Mouse (Mus musculus) kidney, embryonic 15.5 days (tissue): ENCODE data around the gene Pold1. TPM values are rescaled to one million over a fixed set of nuclear protein-coding genes. Genes with fewer than 3 reads are reported as not detected.

Experiments
- ATAC-seq: fragments of 200-750 bp; cut with Nextera tagmentation; replicated peaks from 2 replicates; pipeline ENCODE4 v1.8.0; 2017; ENCODE audit warnings: moderate TSS enrichment; ENCODE audit not compliant: low FRiP score
- H3K27ac ChIP-seq: fragments of 300-500 bp; sonication (generic); 2 replicates; pipeline ENCODE4 v1.5.1; 2015; ENCODE audit warnings: mild to moderate bottlenecking, inconsistent platforms
- H3K27me3 ChIP-seq: fragments of 300-500 bp; sonication (generic); 2 replicates; pipeline ENCODE4 v1.6.1; 2015; ENCODE audit warnings: inconsistent platforms
- H3K36me3 ChIP-seq: fragments of 300-500 bp; sonication (generic); 2 replicates; pipeline ENCODE4 v1.6.1; 2015; ENCODE audit warnings: inconsistent platforms
- H3K4me1 ChIP-seq: fragments of 300-500 bp; sonication (generic); 2 replicates; pipeline ENCODE4 v1.6.1; 2015; ENCODE audit warnings: inconsistent platforms
- H3K4me2 ChIP-seq: fragments of 300-500 bp; sonication (generic); 2 replicates; pipeline ENCODE4 v1.6.1; 2015; ENCODE audit warnings: moderate library complexity, mild to moderate bottlenecking, inconsistent platforms
- H3K4me3 ChIP-seq: fragments of 300-500 bp; sonication (generic); replicated peaks from 2 replicates; pipeline ENCODE4 v1.5.1; 2015; ENCODE audit warnings: mild to moderate bottlenecking, inconsistent platforms
- H3K9ac ChIP-seq: fragments of 300-500 bp; sonication (generic); 2 replicates; pipeline ENCODE4 v1.6.1; 2015; ENCODE audit warnings: mild to moderate bottlenecking, inconsistent platforms
- H3K9me3 ChIP-seq: fragments of 300-500 bp; sonication (generic); replicated peaks from 2 replicates; pipeline ENCODE4 v1.6.1; 2016; ENCODE audit warnings: inconsistent platforms
- WGBS: fragments of 180-500 bp; shearing (Covaris S2); methylation state at CpG from one replicate; pipeline ENCODE4 v1.1.7; 2015; ENCODE audit warnings: mixed read lengths; 5-methylcytosine and 5-hydroxymethylcytosine counted together
- microRNA-seq: library from miRNA; unstranded; fragments of <30 nt; microRNA quantifications from one replicate; pipeline ENCODE4, GENCODE M21; 2016
- polyA plus RNA-seq: library from polyadenylated mRNA; unstranded; fragments of >200 nt; fragmentation: Nextera tagmentation; extraction: Ambion mirVana; gene quantifications from 2 replicates; pipeline ENCODE4 v1.2.1, GENCODE M21; 2015

Gene Pold1
- polyA plus RNA-seq, 1 experiment from 2014 or later: 101 TPM

DNA sequence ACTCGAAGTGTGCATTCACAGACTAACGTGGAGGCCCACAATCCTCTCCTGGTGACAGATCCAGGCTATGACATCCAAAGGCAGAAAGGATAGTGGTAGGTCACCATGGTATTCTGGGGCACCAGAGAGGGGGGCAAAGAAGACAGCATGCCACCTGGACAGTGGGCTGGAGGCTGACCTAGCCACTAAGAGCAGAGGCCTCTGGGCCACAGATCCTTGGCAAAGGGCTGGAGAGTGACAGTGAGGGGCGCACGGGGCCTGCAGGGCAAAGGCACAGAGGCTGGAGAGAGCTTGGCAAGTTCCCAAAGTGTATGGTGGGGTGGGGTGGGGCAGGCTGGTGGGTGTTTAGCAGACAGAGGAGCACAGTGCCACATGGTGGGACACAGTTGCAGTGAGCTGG, 58.4 kb downstream of the Pold1 start:
- Histone ChIP-seq H3K4me3 (no peak overlapping the region), H3K9ac (no peak overlapping the region), H3K4me2 (no peak overlapping the region), H3K27me3 (no peaks in the 10 kb centered on the region), H3K36me3 (peaks cover 55% of the 10 kb centered on the region), H3K27ac (no peak overlapping the region), H3K9me3 (no peaks in the 10 kb centered on the region), H3K4me1 (peaks cover 7% of the 10 kb centered on the region)
- WGBS: 89% methylated on average over 4 of the region's 4 CpGs
- no peak for ATAC-seq

DNA sequence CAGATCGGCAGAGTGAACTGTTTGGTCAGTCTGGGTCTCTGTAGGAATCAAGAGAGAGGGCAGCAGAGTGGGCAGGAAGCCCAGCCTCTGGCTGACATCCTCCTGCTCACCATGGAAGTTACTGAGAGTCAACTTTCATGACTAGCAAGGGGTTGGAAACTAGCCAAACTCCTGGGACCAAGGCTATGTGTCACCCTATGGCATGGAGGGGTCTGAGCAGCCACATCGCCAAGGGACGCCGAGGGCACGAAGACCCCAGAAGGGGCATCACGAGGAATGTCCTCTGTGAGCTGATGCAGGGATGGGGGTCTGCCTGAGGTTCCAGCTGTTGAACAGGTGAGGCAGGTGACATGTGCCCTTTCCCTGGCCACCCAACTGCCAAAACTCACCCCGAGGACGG, 60.1 kb downstream of the Pold1 start:
- Histone ChIP-seq H3K36me3 (peaks cover 45% of the 10 kb centered on the region), H3K4me1 (no peaks in the 10 kb centered on the region), H3K27me3 (no peaks in the 10 kb centered on the region), H3K4me3 (no peak overlapping the region), H3K9ac (no peak overlapping the region), H3K9me3 (no peaks in the 10 kb centered on the region), H3K4me2 (no peak overlapping the region), H3K27ac (no peak overlapping the region)
- 92% methylated on average over 8 of the region's 8 CpGs for WGBS
- no peak for ATAC-seq

- H3K27me3 ChIP-seq: no peaks in the 10 kb centered on the region; the same call in 1 of the 2 replicates
- H3K9me3 ChIP-seq: no peaks in the 10 kb centered on the region
- no peak overlapping the region for H3K4me3 ChIP-seq
- ATAC-seq: no peak
- peaks cover 43% of the 10 kb centered on the region for H3K36me3 ChIP-seq
- 90% methylated on average over 7 of the region's 7 CpGs for WGBS
- H3K9ac ChIP-seq: no peak overlapping the region
- H3K4me1 ChIP-seq: no peaks in the 10 kb centered on the region
- no peak overlapping the region for H3K27ac ChIP-seq
- H3K4me2 ChIP-seq: no peak overlapping the region
Observed at GRCm38 (mm10) chr7:44487936-44488335, 60.7 kb downstream of the Pold1 start.

- no peak overlapping the region for H3K9ac ChIP-seq
- no peaks in the 10 kb centered on the region for H3K4me1 ChIP-seq
- no peaks in the 10 kb centered on the region for H3K9me3 ChIP-seq
- H3K4me3 ChIP-seq: no peak overlapping the region
- H3K36me3 ChIP-seq: peaks cover 34% of the 10 kb centered on the region
- H3K27me3 ChIP-seq: peaks cover 7% of the 10 kb centered on the region
- no peak for ATAC-seq
- H3K27ac ChIP-seq: no peak overlapping the region
- WGBS: 60% methylated on average over 13 of the region's 13 CpGs
- no peak overlapping the region for H3K4me2 ChIP-seq
Observed at GRCm38 (mm10) chr7:44486927-44487575, 61.6 kb downstream of the Pold1 start.

- Histone ChIP-seq H3K4me1 (no peaks in the 10 kb centered on the region), H3K36me3 (peaks cover 20% of the 10 kb centered on the region), H3K27ac (no peak overlapping the region), H3K9me3 (no peaks in the 10 kb centered on the region), H3K4me3 (no peak overlapping the region), H3K4me2 (no peak overlapping the region), H3K27me3 (peaks cover 18% of the 10 kb centered on the region), H3K9ac (no peak overlapping the region)
- 73% methylated on average over 7 of the region's 7 CpGs for WGBS
- ATAC-seq: 0 out of 2 replicates have a peak, but pooled peaks have one; percentile 16
Observed at GRCm38 (mm10) chr7:44485572-44486195, 63.0 kb downstream of the Pold1 start.

DNA sequence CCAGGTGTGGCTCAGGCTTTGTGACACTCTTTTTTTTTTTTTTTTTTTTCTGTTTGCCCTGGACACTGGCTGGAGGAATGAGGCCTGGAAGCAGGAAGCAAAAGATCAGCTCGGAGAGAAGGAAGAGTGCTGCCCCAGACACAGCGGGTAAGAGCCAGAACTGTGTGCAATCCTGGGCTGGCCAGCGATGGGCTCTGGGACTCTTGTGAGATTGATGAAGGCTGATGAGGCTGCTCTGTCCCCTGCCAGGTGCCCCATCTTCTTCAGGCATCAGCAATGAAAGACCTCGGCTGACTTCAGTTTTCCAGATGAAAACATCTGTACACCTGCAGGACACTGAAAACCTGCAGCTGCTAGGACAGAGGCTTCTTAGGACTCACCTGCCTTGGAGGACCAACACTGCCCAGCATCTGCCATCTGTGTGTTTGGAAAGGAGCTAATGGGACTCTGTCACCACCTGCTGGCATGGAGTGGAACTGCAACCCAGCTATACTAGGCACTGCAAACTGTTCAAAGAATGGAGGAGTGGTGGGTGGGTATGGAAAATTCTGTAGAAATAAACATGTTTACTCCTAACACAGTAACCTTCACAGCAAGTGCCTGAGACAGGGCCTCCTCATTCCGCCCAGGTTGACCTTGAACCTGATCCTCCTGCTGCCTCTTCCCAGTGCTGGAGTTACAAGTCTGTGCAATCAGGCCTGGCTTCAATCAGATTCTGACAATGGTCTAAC, 63.6 kb downstream of the Pold1 start:
- Histone ChIP-seq H3K4me2 (no peak overlapping the region), H3K27ac (no peak overlapping the region), H3K36me3 (peaks cover 13% of the 10 kb centered on the region), H3K4me1 (no peaks in the 10 kb centered on the region), H3K27me3 (peaks cover 24% of the 10 kb centered on the region), H3K4me3 (no peak overlapping the region), H3K9ac (no peak overlapping the region), H3K9me3 (no peaks in the 10 kb centered on the region)
- ATAC-seq: peak; percentile 63; the same call in 1 of the 2 replicates
- 35% methylated on average over 5 of the region's 5 CpGs for WGBS

GRCm38 (mm10) chr7:44484109-44484508, 64.5 kb downstream of the Pold1 start:
- Histone ChIP-seq H3K9me3 (no peaks in the 10 kb centered on the region), H3K9ac (no peak overlapping the region), H3K4me3 (no peak overlapping the region), H3K36me3 (peaks cover 9% of the 10 kb centered on the region), H3K4me1 (no peaks in the 10 kb centered on the region), H3K27ac (no peak overlapping the region), H3K27me3 (peaks cover 30% of the 10 kb centered on the region), H3K4me2 (no peak overlapping the region)
- 95% methylated on average over 1 of the region's 1 CpGs for WGBS
- ATAC-seq: no peak

DNA sequence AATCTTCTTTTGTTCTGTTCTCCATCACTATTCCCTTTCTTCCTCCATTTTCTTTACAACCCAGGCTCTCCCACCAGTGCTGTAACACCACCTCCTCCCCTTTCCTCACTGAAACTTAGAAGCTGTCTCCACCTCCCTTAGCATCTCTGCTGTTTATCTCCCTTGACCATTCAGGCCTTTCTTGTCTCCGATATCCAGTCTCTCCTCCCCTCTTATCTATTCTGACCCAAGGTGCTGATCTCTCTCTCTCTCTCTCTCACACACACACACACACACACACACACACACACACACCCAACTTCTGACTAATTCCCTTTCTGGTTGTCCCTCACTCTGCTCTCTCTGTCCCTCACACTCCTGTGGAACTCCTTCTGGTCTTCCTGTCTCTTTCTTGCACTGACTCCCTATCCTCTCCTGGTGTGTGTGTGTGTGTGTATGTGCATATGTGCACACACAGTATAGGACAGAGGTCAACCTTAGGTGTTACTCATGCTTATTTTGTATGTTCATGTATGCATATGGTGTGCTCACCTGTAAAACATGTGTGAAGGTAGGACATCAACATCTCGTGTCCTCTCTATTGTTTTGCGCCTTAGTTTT, 65.7 kb downstream of the Pold1 start:
- Histone ChIP-seq H3K4me2 (no peak overlapping the region), H3K36me3 (no peaks in the 10 kb centered on the region), H3K4me3 (no peak overlapping the region), H3K9ac (no peak overlapping the region), H3K9me3 (no peaks in the 10 kb centered on the region), H3K4me1 (no peaks in the 10 kb centered on the region), H3K27me3 (peaks cover 41% of the 10 kb centered on the region), H3K27ac (no peak overlapping the region)
- no peak; the same call in 1 of the 2 replicates for ATAC-seq
- 63% methylated on average over 3 of the region's 3 CpGs for WGBS

Small RNA genes within 50 kb of the gene (microRNA-seq; reads per million reads assigned to microRNA genes)
- gene Mir7053: 0.59 reads per million

Other genes starting within 250 kb of the Pold1 start
- gene Clec11a, start 241.9 kb downstream of the Pold1 start, polyA plus RNA-seq: 6.0 and 7.0 TPM in 2 replicates
- gene Shank1, start 238.6 kb downstream of the Pold1 start, polyA plus RNA-seq: 1.6 and 2.5 TPM in 2 replicates
- 2.4 and 2.5 TPM in 2 replicates for gene Syt3, start 164.7 kb downstream of the Pold1 start, polyA plus RNA-seq
- 1.1 TPM in 2 replicates for gene 1700008O03Rik, start 163.0 kb downstream of the Pold1 start, polyA plus RNA-seq
- gene Lrrc4b, start 119.8 kb downstream of the Pold1 start, polyA plus RNA-seq: 0.36 and 0.44 TPM in 2 replicates
- 3.2 and 3.9 TPM in 2 replicates for gene Aspdh, start 83.5 kb downstream of the Pold1 start, polyA plus RNA-seq
- gene Josd2, start 80.9 kb downstream of the Pold1 start, polyA plus RNA-seq: 72.5 and 78.9 TPM in 2 replicates
- gene Emc10, start 52.3 kb downstream of the Pold1 start, polyA plus RNA-seq: 113 and 120 TPM in 2 replicates
- gene Fam71e1, start 52.3 kb downstream of the Pold1 start, polyA plus RNA-seq: 14.3 and 16.5 TPM in 2 replicates
- 0.16 and 0.27 TPM in 2 replicates for gene Mybpc2, start 24.2 kb downstream of the Pold1 start, polyA plus RNA-seq
- 0.16 TPM in 1 of 2 replicates, not detected in the other for gene Spib, start 16.8 kb downstream of the Pold1 start, polyA plus RNA-seq
- 74.6 and 76.8 TPM in 2 replicates for gene Nr1h2, start 5.1 kb upstream of the Pold1 start, polyA plus RNA-seq
- gene Napsa, start 23.5 kb upstream of the Pold1 start, polyA plus RNA-seq: 30.3 and 33.2 TPM in 2 replicates
- gene Kcnc3, start 41.8 kb upstream of the Pold1 start, polyA plus RNA-seq: 0.17 and 0.30 TPM in 2 replicates
- gene Myh14, start 122.0 kb upstream of the Pold1 start, polyA plus RNA-seq: 1.6 and 2.7 TPM in 2 replicates
- gene Izumo2, start 159.9 kb upstream of the Pold1 start, polyA plus RNA-seq: not detected in 2 replicates
- gene Vrk3, start 199.6 kb upstream of the Pold1 start, polyA plus RNA-seq: 42.7 and 47.8 TPM in 2 replicates
- 2.1 and 2.7 TPM in 2 replicates for gene Zfp473, start 202.2 kb upstream of the Pold1 start, polyA plus RNA-seq